Mouse (Mus musculus): ENCODE measurements around the gene B3gnt5.
"Not testable (repeated sequence)": the region's sequence is repeated elsewhere in the genome, so short reads cannot be mapped to it uniquely, and the experiment has no call there.

The B3gnt5 gene

GRCm38 (mm10) chr16:19760074-19760473 is at the start of gene B3gnt5:
Gene B3gnt5, plus strand, starts transcription at chr16:19760208.
- peak; percentile 52 for DNase-seq

- no peak for DNase-seq
Measured at GRCm38 (mm10) chr16:19720959-19721358, 39.0 kb upstream of the B3gnt5 start.

- not testable (repeated sequence) for DNase-seq
Measured at GRCm38 (mm10) chr16:19724139-19724538, 35.9 kb upstream of the B3gnt5 start.

- no peak for DNase-seq
Measured at GRCm38 (mm10) chr16:19732896-19733295, 27.1 kb upstream of the B3gnt5 start.

GRCm38 (mm10) chr16:19760505-19761496 is 793 bp downstream of the B3gnt5 start:
- DNase-seq = peak; percentile 49

- DNase-seq = peak; percentile 8
Measured at GRCm38 (mm10) chr16:19761691-19762090, 1.7 kb downstream of the B3gnt5 start.

GRCm38 (mm10) chr16:19766107-19766506 is 6.1 kb downstream of the B3gnt5 start:
- DNase-seq = no peak

- no peak for DNase-seq
Measured at GRCm38 (mm10) chr16:19768046-19768445, 8.0 kb downstream of the B3gnt5 start.

GRCm38 (mm10) chr16:19772013-19772412 is 12.0 kb downstream of the B3gnt5 start:
- no peak for DNase-seq

- no peak for DNase-seq
Measured at GRCm38 (mm10) chr16:19786386-19787090, 26.5 kb downstream of the B3gnt5 start.

- DNase-seq = no peak
Measured at GRCm38 (mm10) chr16:19789914-19790313, 29.9 kb downstream of the B3gnt5 start.

GRCm38 (mm10) chr16:19818801-19819200 is 58.8 kb downstream of the B3gnt5 start:
- no peak for DNase-seq

Measured in thymus, postnatal 25 days (tissue).